Mouse (Mus musculus) liver, embryonic 11.5 days (tissue): Measurements from ENCODE around the gene Sept12. TPM values are rescaled to one million over a fixed set of nuclear protein-coding genes. Genes with fewer than 3 reads are reported as not detected.
A peak's percentile ranks its signal among the peaks of the same experiment; 100 is the strongest.

ENCODE experiments used
- ATAC-seq: fragments of 200-750 bp; cut with Nextera tagmentation; replicated peaks from 2 replicates; pipeline ENCODE4 v1.8.0; 2017; ENCODE audit warnings: moderate number of reproducible peaks, mild to moderate bottlenecking, moderate TSS enrichment, moderate library complexity; ENCODE audit not compliant: low FRiP score
- DNase-seq: peaks from one replicate; pipeline ENCODE4 v3.0.0-alpha.2; 2017; ENCODE audit warnings: low spot score
- H3K27ac ChIP-seq: fragments of 300-500 bp; sonication (generic); 2 replicates; pipeline ENCODE4 v1.5.1; 2014; ENCODE audit warnings: mild to moderate bottlenecking, low read depth, low read length, control low read depth
- H3K27me3 ChIP-seq: fragments of 300-500 bp; sonication (generic); replicated peaks from 2 replicates; pipeline ENCODE4 v1.6.1; 2014; ENCODE audit warnings: low read length, mixed read lengths; ENCODE audit not compliant: control insufficient read depth, insufficient read depth
- H3K36me3 ChIP-seq: fragments of 300-500 bp; sonication (generic); 2 replicates; pipeline ENCODE4 v1.6.1; 2014; ENCODE audit warnings: mild to moderate bottlenecking, low read length, moderate library complexity, mixed read lengths; ENCODE audit not compliant: control insufficient read depth, insufficient read depth
- H3K4me1 ChIP-seq: fragments of 300-500 bp; sonication (generic); replicated peaks from 2 replicates; pipeline ENCODE4 v1.6.1; 2014; ENCODE audit warnings: low read length, mixed read lengths; ENCODE audit not compliant: control insufficient read depth, insufficient read depth
- H3K4me2 ChIP-seq: fragments of 300-500 bp; sonication (generic); 2 replicates; pipeline ENCODE4 v1.6.1; 2014; ENCODE audit warnings: mild to moderate bottlenecking, control low read depth, moderate library complexity
- H3K4me3 ChIP-seq: fragments of 300-500 bp; sonication (generic); 2 replicates; pipeline ENCODE4 v1.5.1; 2014; ENCODE audit warnings: low read depth, low read length, control low read depth
- H3K9ac ChIP-seq: fragments of 300-500 bp; sonication (generic); 2 replicates; pipeline ENCODE4 v1.6.1; 2014; ENCODE audit warnings: low read depth, low read length, control low read depth
- H3K9me3 ChIP-seq: fragments of 300-500 bp; sonication (generic); 2 replicates; pipeline ENCODE4 v1.6.1; 2016; ENCODE audit warnings: low read length, inconsistent platforms, mixed read lengths; ENCODE audit not compliant: control insufficient read depth
- WGBS: fragments of 180-500 bp; shearing (Covaris S2); extraction: QIAGEN DNeasy Blood & Tissue Kit; methylation state at CpG from one replicate; pipeline ENCODE4 v1.1.7; 2014; 5-methylcytosine and 5-hydroxymethylcytosine counted together
- polyA plus RNA-seq: library from polyadenylated mRNA; unstranded; fragments of >200 nt; fragmentation: Nextera tagmentation; extraction: Ambion mirVana; gene quantifications from 2 replicates; pipeline ENCODE4 v1.2.1, GENCODE M21; 2014

Sept12 gene
- not detected in 2 replicates for polyA plus RNA-seq

- DNase-seq, result no peak
- Histone ChIP-seq H3K9ac (no peak within 1 kb of the TSS), H3K27ac (no peak within 1 kb of the TSS), H3K4me2 (no peak within 1 kb of the TSS), H3K9me3 (no peaks in the 10 kb centered on the region), H3K27me3 (no peaks in the 10 kb centered on the region), H3K36me3 (no peaks in the 10 kb centered on the region), H3K4me1 (0 out of 2 replicates have a peak, but pooled peaks cover 2% of the 10 kb centered on the region), H3K4me3 (no peak within 1 kb of the TSS)
- 45% methylated on average over 3 of the region's 3 CpGs for WGBS
- no peak for ATAC-seq
Observed at GRCm38 (mm10) chr16:4997553-4997952, at the start of gene Sept12. Sept12 (minus strand) TSS chr16:4997852.

DNA sequence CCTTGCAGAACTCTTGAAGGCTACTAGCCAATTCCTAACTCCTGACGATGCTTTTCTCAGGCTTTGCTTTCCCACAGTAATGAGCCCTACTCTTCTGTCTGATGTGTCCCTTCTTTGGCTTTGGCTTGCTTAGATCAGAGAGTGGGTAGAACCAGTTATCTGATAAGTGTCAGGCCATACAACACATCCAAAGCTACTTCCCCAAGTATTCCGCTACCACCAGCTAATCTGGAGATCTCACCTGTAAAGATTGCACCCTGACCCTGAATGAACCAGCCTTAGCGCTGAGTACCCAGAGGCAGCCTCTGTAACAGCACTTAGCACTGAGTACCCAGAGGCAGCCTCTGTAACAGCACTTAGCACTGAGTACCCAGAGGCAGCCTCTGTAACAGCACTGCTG lies 47.7 kb upstream of the Sept12 start:
- Histone ChIP-seq H3K4me2 (no peak overlapping the region), H3K27ac (no peak overlapping the region), H3K27me3 (no peaks in the 10 kb centered on the region), H3K4me1 (peaks cover 9% of the 10 kb centered on the region), H3K36me3 (peaks cover 25% of the 10 kb centered on the region), H3K4me3 (no peak overlapping the region), H3K9ac (no peak overlapping the region), H3K9me3 (no peaks in the 10 kb centered on the region)
- DNase-seq, result no peak
- no peak for ATAC-seq
- WGBS, result 94% methylated on average over 3 of the region's 3 CpGs

GRCm38 (mm10) chr16:5036649-5037234 lies 39.1 kb upstream of the Sept12 start:
- H3K36me3 ChIP-seq, result peaks cover 55% of the 10 kb centered on the region
- 93% methylated on average over 5 of the region's 5 CpGs for WGBS
- H3K27me3 ChIP-seq, result no peaks in the 10 kb centered on the region
- H3K4me1 ChIP-seq, result no peaks in the 10 kb centered on the region
- no peak overlapping the region for H3K4me3 ChIP-seq
- no peak overlapping the region for H3K4me2 ChIP-seq
- H3K27ac ChIP-seq, result no peak overlapping the region
- DNase-seq (no peak), ATAC-seq (no peak)
- H3K9me3 ChIP-seq, result no peaks in the 10 kb centered on the region
- no peak overlapping the region for H3K9ac ChIP-seq

- Histone ChIP-seq H3K4me2 (no peak overlapping the region), H3K9ac (no peak overlapping the region), H3K27me3 (no peaks in the 10 kb centered on the region), H3K36me3 (peaks cover 59% of the 10 kb centered on the region), H3K27ac (no peak overlapping the region), H3K4me1 (no peaks in the 10 kb centered on the region), H3K4me3 (no peak overlapping the region), H3K9me3 (no peaks in the 10 kb centered on the region)
- DNase-seq, result no peak
- no peak for ATAC-seq
- 93% methylated on average over 3 of the region's 3 CpGs for WGBS
Observed at GRCm38 (mm10) chr16:5035591-5035990, 37.9 kb upstream of the Sept12 start.

GRCm38 (mm10) chr16:5029847-5030246 lies 32.2 kb upstream of the Sept12 start:
- no peak for DNase-seq
- Histone ChIP-seq H3K9me3 (no peaks in the 10 kb centered on the region), H3K27me3 (no peaks in the 10 kb centered on the region), H3K9ac (no peak overlapping the region), H3K4me1 (no peaks in the 10 kb centered on the region), H3K36me3 (peaks cover 59% of the 10 kb centered on the region), H3K4me3 (no peak overlapping the region), H3K4me2 (no peak overlapping the region), H3K27ac (no peak overlapping the region)
- WGBS, result 55% methylated on average over 2 of the region's 2 CpGs
- no peak for ATAC-seq

GRCm38 (mm10) chr16:5024021-5024420 lies 26.4 kb upstream of the Sept12 start:
- no peak for ATAC-seq

GRCm38 (mm10) chr16:5014578-5014977 lies 16.9 kb upstream of the Sept12 start:
- H3K36me3 ChIP-seq, result peaks cover 31% of the 10 kb centered on the region

More at GRCm38 (mm10) chr16:5024021-5024420, 26.4 kb upstream of the Sept12 start:
- no peak overlapping the region for H3K4me3 ChIP-seq
- no peaks in the 10 kb centered on the region for H3K4me1 ChIP-seq
- H3K27me3 ChIP-seq, result no peaks in the 10 kb centered on the region
- H3K4me2 ChIP-seq, result no peak overlapping the region
- H3K36me3 ChIP-seq, result peaks cover 58% of the 10 kb centered on the region
- H3K27ac ChIP-seq, result no peak overlapping the region
- no peak for DNase-seq
- H3K9me3 ChIP-seq, result no peaks in the 10 kb centered on the region
- 95% methylated on average over 3 of the region's 3 CpGs for WGBS
- no peak overlapping the region for H3K9ac ChIP-seq

GRCm38 (mm10) chr16:5013054-5013838 lies 15.6 kb upstream of the Sept12 start, which contains the start of gene Rogdi:
Rogdi (minus strand) TSS chr16:5013553.
- DNase-seq, result peak; percentile 95
- Histone ChIP-seq H3K36me3 (peaks cover 18% of the 10 kb centered on the region), H3K9me3 (no peaks in the 10 kb centered on the region), H3K9ac (peak within 1 kb of the TSS; percentile 63), H3K4me2 (peak within 1 kb of the TSS; percentile 98), H3K27me3 (no peaks in the 10 kb centered on the region), H3K4me3 (peak within 1 kb of the TSS; percentile 66), H3K4me1 (peaks cover 17% of the 10 kb centered on the region), H3K27ac (peak within 1 kb of the TSS; percentile 2; the same call in 1 of the 2 replicates)
- ATAC-seq, result peak; percentile 91
- 1% methylated on average over 62 of the region's 63 CpGs for WGBS

More at GRCm38 (mm10) chr16:5014578-5014977, 16.9 kb upstream of the Sept12 start:
- no peak for DNase-seq
- H3K9ac ChIP-seq, result no peak overlapping the region
- H3K4me2 ChIP-seq, result no peak overlapping the region
- WGBS, result 82% methylated on average over 4 of the region's 4 CpGs
- H3K27me3 ChIP-seq, result no peaks in the 10 kb centered on the region
- H3K9me3 ChIP-seq, result no peaks in the 10 kb centered on the region
- H3K4me3 ChIP-seq, result no peak overlapping the region
- no peak for ATAC-seq
- H3K4me1 ChIP-seq, result peaks cover 17% of the 10 kb centered on the region
- H3K27ac ChIP-seq, result no peak overlapping the region
